Comparison of ENCODE assay signal across 8 mouse cellular contexts in the genomic region with DNA sequence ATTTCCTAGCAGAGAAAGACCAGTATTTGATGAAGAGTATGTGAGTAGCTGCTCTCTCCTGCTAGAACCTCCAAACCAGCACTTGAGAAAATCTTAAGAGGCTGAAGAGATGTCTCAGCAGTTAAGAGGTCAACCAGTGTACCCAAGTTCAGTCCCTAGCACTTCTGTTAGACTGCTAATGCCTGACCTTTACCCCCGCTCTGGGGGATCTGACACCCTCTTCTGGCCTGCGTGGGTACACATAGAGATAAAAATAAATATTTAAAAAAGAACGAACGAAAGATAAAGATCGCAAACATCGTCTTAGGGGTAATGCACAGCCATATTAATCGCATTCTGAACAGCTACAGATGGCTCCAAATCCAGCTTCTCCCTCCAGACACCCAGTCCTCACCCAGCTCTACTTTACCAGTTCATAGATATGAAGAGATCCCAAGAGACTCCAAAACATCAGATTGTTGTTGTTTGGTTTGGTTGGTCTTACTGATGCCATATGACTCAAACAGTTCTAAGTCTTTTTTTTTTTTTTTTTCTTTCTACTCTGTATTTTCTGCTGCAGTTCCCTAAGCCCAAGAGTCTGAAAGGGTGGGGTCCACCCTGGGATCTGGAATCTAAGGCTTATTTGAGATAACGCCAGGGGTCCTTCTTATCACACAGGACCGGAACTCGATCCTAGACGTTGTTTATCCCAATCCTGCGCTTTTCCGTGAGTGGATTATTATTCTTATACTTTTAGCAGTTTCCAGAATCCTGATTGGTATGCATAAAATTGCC. TPM values are rescaled to one million over a fixed set of nuclear protein-coding genes. Genes with fewer than 3 reads are reported as not detected.
DNase-seq lines count a peak whose midpoint lies in the region; ATAC-seq and TF ChIP-seq lines count a peak whose summit lies in the region.

No protein-coding gene starts in this region.

- peak; percentile 60; the same call in 1 of the 2 replicates for ATAC-seq in embryonic facial prominence, embryonic 12.5 days (ENCODE audit: insufficient number of reproducible peaks, insufficient read depth, low FRiP score, low TSS enrichment)
- peak; percentile 80 for ATAC-seq in intestine, embryonic 15.5 days
- peak; percentile 75 for ATAC-seq in midbrain, postnatal 0 days (ENCODE audit: low FRiP score)

- no peaks in the 10 kb centered on the region for H3K9me3 ChIP-seq in embryonic facial prominence, embryonic 12.5 days
- no peaks in the 10 kb centered on the region for H3K9me3 ChIP-seq in intestine, embryonic 15.5 days
- no peaks in the 10 kb centered on the region for H3K9me3 ChIP-seq in midbrain, postnatal 0 days (ENCODE audit: low read length)

- H3K36me3 ChIP-seq in embryonic facial prominence, embryonic 12.5 days, result peaks cover 4% of the 10 kb centered on the region
- H3K36me3 ChIP-seq in intestine, embryonic 15.5 days, result no peaks in the 10 kb centered on the region
- H3K36me3 ChIP-seq in midbrain, postnatal 0 days (ENCODE audit: insufficient read depth, low read length), result peaks cover 6% of the 10 kb centered on the region; the same call in 1 of the 2 replicates

- H3K27me3 ChIP-seq in embryonic facial prominence, embryonic 12.5 days, result no peaks in the 10 kb centered on the region
- no peaks in the 10 kb centered on the region for H3K27me3 ChIP-seq in intestine, embryonic 15.5 days (replicated peaks)
- H3K27me3 ChIP-seq in midbrain, postnatal 0 days (ENCODE audit: insufficient read depth, low read length), result no peaks in the 10 kb centered on the region

- DNase-seq in left cerebral cortex, adult 2 months (ENCODE audit: extremely low spot score in 1 of 2, low spot score in 2 of 2), result no peak
- DNase-seq in left cerebral cortex, postnatal 25 days (ENCODE audit: low spot score in 2 of 2), result no peak
- DNase-seq in midbrain, postnatal 0 days (ENCODE audit: low spot score), result no peak
- no peak for DNase-seq in gastrocnemius, postnatal 4 days (ENCODE audit: low spot score in 2 of 2)
- DNase-seq in thymus, postnatal 4 days, result no peak
- DNase-seq in layer of hippocampus, adult 11-12 months (ENCODE audit: low spot score), result no peak

- WGBS in embryonic facial prominence, embryonic 12.5 days, result 35% methylated on average over 13 of the region's 13 CpGs
- WGBS in intestine, embryonic 15.5 days, result 17% methylated on average over 13 of the region's 13 CpGs
- WGBS in midbrain, postnatal 0 days, result 43% methylated on average over 13 of the region's 13 CpGs

- H3K4me2 ChIP-seq in embryonic facial prominence, embryonic 12.5 days (replicated peaks), result peak overlapping the region; percentile 35
- H3K4me2 ChIP-seq in intestine, embryonic 15.5 days (replicated peaks), result peak overlapping the region; percentile 55
- peak overlapping the region; percentile 35 for H3K4me2 ChIP-seq in midbrain, postnatal 0 days (ENCODE audit: low read depth, low read length, poor library complexity, severe bottlenecking)

- H3K27ac ChIP-seq in left cerebral cortex, adult 2 months, result no peak overlapping the region; the same call in 1 of the 2 replicates
- no peak overlapping the region for H3K27ac ChIP-seq in embryonic facial prominence, embryonic 12.5 days
- no peak overlapping the region for H3K27ac ChIP-seq in intestine, embryonic 15.5 days
- H3K27ac ChIP-seq in midbrain, postnatal 0 days (ENCODE audit: low read depth, low read length), result no peak overlapping the region

- H3K4me3 ChIP-seq in left cerebral cortex, adult 2 months, result peak overlapping the region; percentile 50
- peak overlapping the region; percentile 49 for H3K4me3 ChIP-seq in embryonic facial prominence, embryonic 12.5 days
- peak overlapping the region; percentile 43 for H3K4me3 ChIP-seq in intestine, embryonic 15.5 days (replicated peaks)
- H3K4me3 ChIP-seq in midbrain, postnatal 0 days (ENCODE audit: low read depth, low read length), result peak overlapping the region; percentile 41

- H3K9ac ChIP-seq in embryonic facial prominence, embryonic 12.5 days, result no peak overlapping the region
- H3K9ac ChIP-seq in intestine, embryonic 15.5 days, result no peak overlapping the region
- peak overlapping the region; percentile 25; the same call in 1 of the 2 replicates for H3K9ac ChIP-seq in midbrain, postnatal 0 days (replicated peaks; ENCODE audit: low read length, poor library complexity, severe bottlenecking)

- intact Hi-C loops in left cerebral cortex, adult 2 months (cut with DNase I), result loop anchor here (5.0 to 10.0 kb wide), 3 partner anchors 65 to 603 kb away; partner anchors contain the start of gene Zfp954
- intact Hi-C loops in left cerebral cortex, postnatal 25 days (cut with DNase I), result loop anchor here (5.0 to 10.0 kb wide), 2 partner anchors 65 to 243 kb away; partner anchors contain the start of gene Zfp954

- TF ChIP-seq CTCF in left cerebral cortex, adult 2 months (IDR thresholded peaks at IDR 0.05), result no peak; the same call in 1 of the 2 replicates
- no peak; the same call in 1 of the 2 replicates for TF ChIP-seq CTCF in midbrain, postnatal 0 days (IDR thresholded peaks at IDR 0.05)

- H3K4me1 ChIP-seq in embryonic facial prominence, embryonic 12.5 days, result no peaks in the 10 kb centered on the region
- H3K4me1 ChIP-seq in intestine, embryonic 15.5 days (replicated peaks), result no peaks in the 10 kb centered on the region
- H3K4me1 ChIP-seq in midbrain, postnatal 0 days (ENCODE audit: insufficient read depth, low read length), result no peaks in the 10 kb centered on the region

RNA-seq across cellular contexts. Expression of gene Zfp418, which starts 16.5 kb away (rescaled TPM):
- total RNA-seq in left cerebral cortex, adult 2 months (2021), result 1 to 10 TPM; 7.4 to 8.3 TPM
- 1 to 10 TPM; 5.7 to 7.9 TPM for total RNA-seq in left cerebral cortex, postnatal 25 days (2021)
- polyA plus RNA-seq in embryonic facial prominence, embryonic 12.5 days (2016; fragmentation: Nextera tagmentation; extraction: Ambion mirVana), result 3.0 and 3.3 TPM in 2 replicates
- 1.6 and 1.9 TPM in 2 replicates for polyA plus RNA-seq in intestine, embryonic 15.5 days (2015; fragmentation: Nextera tagmentation; extraction: Ambion mirVana)
- total RNA-seq in midbrain, postnatal 0 days (2014; rRNA removed), result 4.5 and 5.6 TPM in 2 replicates
- polyA plus RNA-seq in midbrain, postnatal 0 days (2015; fragmentation: Nextera tagmentation; extraction: Ambion mirVana), result 0.99 and 1.4 TPM in 2 replicates
- total RNA-seq in gastrocnemius, postnatal 4 days (2021), result 1 to 10 TPM; 1.2 to 1.5 TPM

RNA-seq across cellular contexts. Expression of gene Zfp772, which starts 22.2 kb away (rescaled TPM):
- 1 to 10 TPM; 8.4 to 9.0 TPM for total RNA-seq in left cerebral cortex, adult 2 months (2021)
- total RNA-seq in left cerebral cortex, postnatal 25 days (2021), result 1 to 10 TPM; 8.5 to 8.9 TPM
- polyA plus RNA-seq in embryonic facial prominence, embryonic 12.5 days (2016; fragmentation: Nextera tagmentation; extraction: Ambion mirVana), result 9.6 and 10.2 TPM in 2 replicates
- 5.8 and 6.0 TPM in 2 replicates for polyA plus RNA-seq in intestine, embryonic 15.5 days (2015; fragmentation: Nextera tagmentation; extraction: Ambion mirVana)
- total RNA-seq in midbrain, postnatal 0 days (2014; rRNA removed), result 7.2 and 9.9 TPM in 2 replicates
- 5.4 and 6.0 TPM in 2 replicates for polyA plus RNA-seq in midbrain, postnatal 0 days (2015; fragmentation: Nextera tagmentation; extraction: Ambion mirVana)
- 1 to 10 TPM; 2.4 to 2.7 TPM for total RNA-seq in gastrocnemius, postnatal 4 days (2021)

RNA-seq across cellular contexts. Expression of gene Zfp773, which starts 51.0 kb away (rescaled TPM):
- total RNA-seq in left cerebral cortex, adult 2 months (2021), result 1 to 10 TPM; 2.3 to 2.5 TPM
- total RNA-seq in left cerebral cortex, postnatal 25 days (2021), result 1 to 10 TPM; 2.0 to 2.3 TPM
- 3.6 and 4.1 TPM in 2 replicates for polyA plus RNA-seq in embryonic facial prominence, embryonic 12.5 days (2016; fragmentation: Nextera tagmentation; extraction: Ambion mirVana)
- 1.2 and 1.7 TPM in 2 replicates for polyA plus RNA-seq in intestine, embryonic 15.5 days (2015; fragmentation: Nextera tagmentation; extraction: Ambion mirVana)
- total RNA-seq in midbrain, postnatal 0 days (2014; rRNA removed), result 3.9 and 4.1 TPM in 2 replicates
- 5.2 TPM in 2 replicates for polyA plus RNA-seq in midbrain, postnatal 0 days (2015; fragmentation: Nextera tagmentation; extraction: Ambion mirVana)
- total RNA-seq in gastrocnemius, postnatal 4 days (2021), result under 1 TPM; 0.20 to 0.26 TPM

RNA-seq across cellular contexts. Expression of gene Vmn2r29, which starts 59.5 kb away (rescaled TPM):
- total RNA-seq in left cerebral cortex, adult 2 months (2021), result 1 to 10 TPM; 2.1 to 2.2 TPM
- 1 to 10 TPM; 1.4 to 2.4 TPM for total RNA-seq in left cerebral cortex, postnatal 25 days (2021)
- 0.75 and 1.9 TPM in 2 replicates for polyA plus RNA-seq in embryonic facial prominence, embryonic 12.5 days (2016; fragmentation: Nextera tagmentation; extraction: Ambion mirVana)
- 0.21 and 0.64 TPM in 2 replicates for polyA plus RNA-seq in intestine, embryonic 15.5 days (2015; fragmentation: Nextera tagmentation; extraction: Ambion mirVana)
- 1.1 and 2.5 TPM in 2 replicates for total RNA-seq in midbrain, postnatal 0 days (2014; rRNA removed)
- polyA plus RNA-seq in midbrain, postnatal 0 days (2015; fragmentation: Nextera tagmentation; extraction: Ambion mirVana), result 1.4 and 2.5 TPM in 2 replicates
- under 1 TPM; 0.22 to 0.23 TPM for total RNA-seq in gastrocnemius, postnatal 4 days (2021)
